Mouse (Mus musculus): ENCODE data around the gene Slco2b1. TPM values are rescaled to one million over a fixed set of nuclear protein-coding genes. Genes with fewer than 3 reads are reported as not detected.
A peak's percentile ranks its signal among the peaks of the same experiment; 100 is the strongest.

Gene Slco2b1
- total RNA-seq, 2 experiments from 2014 or later: 8.8 to 9.8 TPM

- no peak for DNase-seq
Measured at GRCm38 (mm10) chr7:99654244-99654643, 56.9 kb downstream of the Slco2b1 start.

DNA sequence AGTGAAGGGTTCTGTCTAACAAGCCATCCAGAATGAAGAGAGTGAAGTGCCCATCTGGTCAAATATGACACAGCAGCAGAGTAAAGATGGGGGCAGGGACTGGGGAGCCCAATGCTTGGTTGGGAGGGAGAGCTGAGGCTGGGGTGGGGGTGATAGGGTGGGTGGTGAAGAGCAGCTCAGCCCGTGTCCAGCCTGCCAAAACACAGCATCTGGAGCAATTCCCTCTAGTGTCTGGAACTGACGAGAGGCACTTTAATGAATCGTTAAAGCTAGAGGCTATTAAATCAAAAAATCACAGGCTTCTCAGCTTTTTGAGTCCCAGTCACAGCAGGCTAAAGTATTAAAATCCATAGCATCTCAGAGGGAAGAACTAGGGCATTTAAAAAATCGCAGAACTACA, 61.6 kb downstream of the Slco2b1 start:
- DNase-seq: no peak

DNA sequence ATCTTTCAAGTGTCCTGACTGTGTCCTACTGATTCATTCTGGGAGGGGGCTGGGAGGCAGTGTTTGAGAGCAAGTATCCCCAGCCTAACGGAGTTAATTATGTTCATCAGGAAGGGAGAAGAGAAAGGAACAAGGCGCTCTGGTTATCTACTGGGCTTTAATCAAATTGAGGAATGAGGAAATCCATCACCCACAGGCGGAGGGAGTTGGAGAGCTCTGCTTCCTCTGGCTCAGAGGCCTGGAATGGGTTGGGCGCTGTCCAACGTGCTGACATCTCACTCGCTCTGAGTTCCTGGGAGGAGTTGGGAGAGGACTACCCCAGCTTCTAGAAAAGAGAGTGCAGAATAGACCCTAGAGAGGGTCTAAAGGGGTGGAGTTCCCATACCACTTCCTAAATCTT, 62.5 kb downstream of the Slco2b1 start:
- peak; percentile 82 for DNase-seq

DNA sequence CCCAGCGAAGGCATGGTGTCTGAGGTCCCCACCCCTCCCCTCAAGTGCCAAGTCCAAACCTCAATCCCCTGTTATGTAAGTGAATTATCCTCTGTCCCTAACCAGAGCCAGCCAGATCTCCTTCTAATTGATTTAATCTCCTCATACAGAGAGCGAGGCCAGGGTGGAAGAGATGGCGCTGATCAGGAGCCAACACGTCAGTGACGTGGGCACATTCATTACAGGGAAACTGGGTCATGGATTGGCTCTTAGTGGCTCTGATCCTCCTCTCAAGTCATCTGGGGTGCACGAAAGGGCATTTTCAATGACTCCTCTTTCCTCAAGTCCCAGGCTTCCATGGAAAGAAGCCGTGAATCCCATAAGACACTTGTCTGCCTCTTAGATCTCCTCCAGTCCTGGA, 66.4 kb downstream of the Slco2b1 start:
- no peak for DNase-seq

DNA sequence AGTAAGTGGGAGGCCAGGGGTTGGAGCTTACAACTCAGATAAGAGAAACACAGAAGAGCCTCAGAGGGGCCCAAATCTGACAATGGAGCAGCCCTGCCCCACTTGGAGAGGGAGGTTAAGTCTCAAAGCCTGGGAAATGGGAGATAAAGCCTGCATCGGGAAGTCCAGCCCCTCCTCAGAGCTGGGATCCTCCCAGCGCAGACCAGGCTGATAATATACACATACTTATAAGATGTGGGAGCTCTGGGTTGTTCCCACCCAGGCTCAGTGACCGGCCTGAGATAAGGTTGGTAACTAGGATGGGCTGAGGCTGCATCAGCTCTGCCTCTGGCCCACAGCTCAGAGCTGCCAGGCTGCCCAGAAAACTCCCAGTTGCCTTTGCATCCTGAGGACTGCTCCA, 69.1 kb downstream of the Slco2b1 start:
- DNase-seq: no peak

GRCm38 (mm10) chr7:99641245-99641644, 69.9 kb downstream of the Slco2b1 start:
- DNase-seq: peak; percentile 67

GRCm38 (mm10) chr7:99633966-99634665, 77.0 kb downstream of the Slco2b1 start:
- peak; percentile 42 for DNase-seq

GRCm38 (mm10) chr7:99632286-99632685, 78.9 kb downstream of the Slco2b1 start:
- DNase-seq: no peak

GRCm38 (mm10) chr7:99627366-99627765, 83.8 kb downstream of the Slco2b1 start:
- DNase-seq: no peak

- DNase-seq: peak; percentile 75
Measured at GRCm38 (mm10) chr7:99626376-99627270, 84.5 kb downstream of the Slco2b1 start, which contains the start of gene Tpbgl. TSS of gene Tpbgl (minus strand) at chr7:99627103.

- peak; percentile 97 for DNase-seq
Measured at GRCm38 (mm10) chr7:99625722-99626375, 85.3 kb downstream of the Slco2b1 start.

GRCm38 (mm10) chr7:99618860-99619259, 92.3 kb downstream of the Slco2b1 start:
- peak; percentile 31 for DNase-seq

DNA sequence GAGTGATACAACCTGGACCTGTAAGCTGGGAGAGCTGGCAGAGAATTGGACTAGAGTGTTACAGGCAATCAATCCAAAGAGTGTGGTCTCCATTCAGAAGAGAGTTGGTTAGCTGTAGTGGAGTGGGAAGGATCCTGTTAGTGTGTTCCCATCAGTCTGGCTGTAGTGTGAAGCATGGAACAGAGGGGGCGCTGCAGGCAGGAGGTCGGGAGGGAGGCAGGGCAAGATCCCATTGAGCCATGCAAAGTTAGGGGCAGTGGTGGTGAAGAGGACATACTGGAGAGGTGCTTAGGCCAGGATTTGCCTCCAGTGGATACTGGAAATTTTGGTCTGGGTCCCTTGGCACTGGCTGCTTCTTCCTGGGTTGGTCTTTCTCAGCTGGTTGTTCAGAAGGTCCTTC, 92.9 kb downstream of the Slco2b1 start:
- no peak for DNase-seq

Other genes with a start within 250 kb of the Slco2b1 start
- under 1 TPM; 0.14 to 0.38 TPM for gene Klhl35, start 245.3 kb downstream of the Slco2b1 start, total RNA-seq (2021)
- gene Rps3, start 227.6 kb downstream of the Slco2b1 start, total RNA-seq (2021): 100 to 1,000 TPM; 362 to 382 TPM
- gene Arrb1, start 175.9 kb downstream of the Slco2b1 start, total RNA-seq (2021): 10 to 100 TPM; 21.4 to 26.2 TPM
- gene Tpbgl, start 84.2 kb downstream of the Slco2b1 start, total RNA-seq (2021): 10 to 100 TPM; 36.4 to 42.1 TPM
- not detected for gene Olfr520, start 18.9 kb upstream of the Slco2b1 start, total RNA-seq (2021)
- not detected for gene Olfr521, start 52.2 kb upstream of the Slco2b1 start, total RNA-seq (2021)
- gene Neu3, start 117.1 kb upstream of the Slco2b1 start, total RNA-seq (2021): 1 to 10 TPM; 2.6 to 3.2 TPM
- 1 to 10 TPM; 1.3 TPM for gene Xrra1, start 147.8 kb upstream of the Slco2b1 start, total RNA-seq (2021)
- 10 to 100 TPM; 55.7 to 62.1 TPM for gene Spcs2, start 152.1 kb upstream of the Slco2b1 start, total RNA-seq (2021)

Measured in gastrocnemius, postnatal 10 days (tissue).